Mouse (Mus musculus) left cerebral cortex, postnatal 25 days (tissue): ENCODE results near the gene Tmem98. TPM values are rescaled to one million over a fixed set of nuclear protein-coding genes. Genes with fewer than 3 reads are reported as not detected.

Experiments
- DNase-seq, 2 experiments: peaks; one replicate each; pipeline ENCODE4 v3.0.0; 2022; ENCODE audit warnings: low spot score in 2 of 2, mixed read lengths in 1 of 2
- intact Hi-C: fragments of 180-260 bp; cut with DNase I; formaldehyde crosslinking; loops from one replicate; pipeline ENCODE4 v1.15.1; 2025
- total RNA-seq, 2 experiments: library from RNA; stranded (reverse); gene quantifications; 2 replicates each; pipeline ENCODE4 v1.2.3; 2021

Gene Tmem98
- total RNA-seq, 2 experiments from 2014 or later, result 5.8 to 6.7 TPM

DNA sequence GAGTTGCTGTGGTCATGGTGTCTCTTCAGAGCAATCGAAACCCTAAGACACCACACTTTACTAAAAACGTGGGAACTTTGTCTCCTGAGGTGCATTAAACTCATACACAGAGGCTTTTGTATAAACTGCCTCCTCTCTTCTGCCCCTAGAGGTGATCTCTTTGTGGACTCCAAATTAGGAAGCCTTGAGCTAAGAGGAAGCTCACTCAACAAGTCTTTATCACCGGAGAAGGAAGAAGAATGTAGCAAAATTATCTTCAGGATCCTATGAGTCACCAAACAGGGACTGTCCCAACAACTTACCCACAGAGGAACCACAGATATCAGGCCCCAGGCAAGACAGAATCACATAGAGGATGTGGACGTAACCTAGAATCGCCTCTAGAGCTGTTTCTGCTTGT lies 24.3 kb upstream of the Tmem98 start:
- intact Hi-C loops, result no loop called here
- DNase-seq, result no peak

DNA sequence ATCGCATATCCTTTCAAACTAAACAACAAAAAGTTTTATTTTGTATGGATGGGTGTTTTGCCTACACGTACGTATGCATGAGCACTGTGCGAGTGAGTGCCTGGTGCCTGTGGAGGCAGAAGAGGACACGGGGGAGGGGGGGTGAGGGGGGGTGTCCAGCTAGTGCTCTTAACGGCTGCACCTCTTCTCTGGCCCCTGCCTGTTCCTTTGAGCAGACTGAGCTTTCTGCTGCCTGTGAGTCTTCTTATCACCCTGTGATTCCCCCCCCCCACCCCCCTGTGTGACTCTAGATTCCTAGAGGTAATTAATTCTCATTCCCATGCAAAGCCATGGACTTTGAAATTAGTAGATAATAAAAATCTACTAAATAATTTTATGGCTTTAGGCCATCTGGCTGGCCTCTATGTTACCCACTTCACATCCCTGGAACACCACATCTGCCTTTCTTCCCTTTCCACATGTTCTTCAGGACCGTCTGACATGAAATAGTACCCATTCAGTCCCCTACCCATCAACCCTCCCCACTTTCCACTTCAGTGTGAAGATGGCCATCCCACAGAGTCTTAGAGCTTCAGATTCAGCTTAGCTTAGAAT lies 20.2 kb upstream of the Tmem98 start:
- intact Hi-C loops, result no loop called here
- DNase-seq, result no peak

DNA sequence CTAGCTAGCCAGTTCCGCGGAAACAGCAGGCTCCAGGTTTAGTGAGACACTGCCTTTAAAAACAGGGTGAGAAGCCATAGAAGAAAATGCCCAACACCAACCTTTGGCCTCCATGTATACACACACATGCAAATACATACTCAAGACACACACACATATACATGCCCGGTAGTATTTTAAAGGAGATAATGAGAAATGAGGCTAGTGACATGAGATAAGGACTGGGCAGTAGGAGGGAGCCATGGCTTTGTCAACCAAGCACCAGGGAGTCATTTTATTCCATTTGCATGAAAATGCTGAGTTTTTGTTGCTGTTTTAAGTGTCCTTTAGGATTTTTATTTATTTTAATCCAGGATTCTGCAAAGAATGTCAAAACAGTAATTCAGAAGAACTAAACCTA lies 19.6 kb upstream of the Tmem98 start:
- intact Hi-C loops, result no loop called here
- no peak for DNase-seq

DNA sequence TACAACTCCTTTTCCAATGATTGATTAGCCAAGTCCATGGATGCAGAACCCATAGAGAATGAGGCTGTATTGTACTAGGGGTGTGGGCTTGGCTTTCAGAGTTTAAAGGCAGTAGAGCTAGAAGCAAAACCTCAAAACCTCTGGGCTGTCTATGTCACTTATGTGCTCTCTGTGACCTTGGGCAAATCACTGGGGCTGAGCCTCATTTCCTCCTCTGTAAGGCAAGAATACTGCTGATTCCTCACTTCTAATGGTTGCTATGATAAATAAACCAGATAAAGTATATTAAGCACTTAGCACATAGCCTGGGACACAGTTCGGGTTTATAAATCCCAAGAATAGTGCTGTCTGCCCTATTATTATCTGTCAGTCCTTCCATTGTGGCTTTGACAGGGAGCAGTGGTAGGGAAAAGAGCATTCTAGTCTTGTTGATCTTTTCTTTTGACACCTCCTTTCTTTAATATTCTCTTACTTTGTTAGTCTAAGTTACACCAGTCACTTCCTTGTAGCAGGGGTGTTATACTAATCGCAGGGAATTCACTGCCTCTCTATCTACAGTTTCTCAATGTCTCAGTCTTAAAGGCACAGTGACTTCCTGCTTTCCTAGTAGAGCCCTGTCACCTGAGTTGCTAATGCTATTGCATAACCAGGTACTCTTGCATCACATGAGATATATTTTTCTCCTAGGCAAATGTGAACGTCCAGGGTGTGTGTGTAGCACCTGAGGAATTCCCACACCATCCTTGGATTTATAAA lies 18.1 kb upstream of the Tmem98 start:
- intact Hi-C loops, result no loop called here
- no peak for DNase-seq

DNA sequence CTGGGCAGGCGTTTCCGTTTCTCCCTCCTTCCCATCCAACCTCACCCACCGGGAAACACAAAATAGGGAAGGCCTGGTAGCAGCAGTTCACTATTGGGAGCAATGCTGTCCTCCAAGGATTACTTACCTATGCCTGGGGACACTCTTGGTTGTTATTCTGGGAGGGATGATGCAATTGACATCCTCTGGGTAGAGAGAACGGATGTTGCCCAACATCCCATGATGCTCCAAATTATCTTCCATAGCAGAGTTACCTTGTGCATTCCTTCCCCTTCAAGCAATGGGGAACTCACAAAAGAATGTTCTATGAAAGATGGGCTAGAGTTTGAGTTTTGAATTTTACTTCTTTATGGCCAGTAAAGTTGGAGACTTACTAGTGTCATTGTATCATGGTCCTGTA lies 16.6 kb upstream of the Tmem98 start:
- intact Hi-C loops, result no loop called here
- no peak for DNase-seq

DNA sequence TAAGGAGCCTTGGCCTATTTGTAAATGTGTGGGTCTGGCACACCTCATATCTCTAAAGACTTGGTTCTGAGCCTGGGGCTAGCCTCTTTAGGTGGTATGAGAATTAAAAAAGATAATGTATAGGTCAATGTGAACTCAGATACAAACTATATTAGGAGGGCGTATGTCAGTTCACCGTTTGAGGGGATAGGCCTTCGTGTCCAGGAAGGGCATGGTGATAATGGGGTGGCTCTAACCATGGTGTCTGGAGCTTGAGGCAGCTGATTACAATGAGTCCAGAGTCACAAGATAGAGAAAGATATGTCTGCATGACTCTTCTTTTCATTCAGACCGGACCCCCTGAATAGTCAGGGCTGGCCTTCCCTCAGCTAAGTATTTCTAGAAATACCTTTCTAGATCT lies 15.7 kb upstream of the Tmem98 start:
- intact Hi-C loops, result no loop called here
- DNase-seq, result no peak

DNA sequence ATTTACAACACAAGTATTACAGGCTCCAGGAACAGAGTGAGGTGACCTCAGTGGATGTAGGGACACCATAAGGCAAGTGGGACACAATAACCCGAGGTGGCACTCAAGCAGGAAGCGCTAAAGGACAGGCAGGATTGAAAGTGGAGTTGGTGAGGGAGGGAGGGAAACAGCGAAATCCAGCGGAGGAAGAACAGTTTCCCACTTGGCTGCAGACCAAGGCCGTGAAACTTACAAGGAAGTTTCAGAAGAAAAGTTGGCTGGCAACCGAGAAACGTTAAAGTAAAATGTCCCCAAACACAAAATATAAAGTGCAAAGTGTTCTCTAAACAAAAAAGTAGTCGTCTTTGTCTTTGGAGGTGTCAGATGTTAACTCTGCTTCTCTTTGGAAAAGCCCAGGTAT lies 14.5 kb upstream of the Tmem98 start:
- intact Hi-C loops, result no loop called here
- DNase-seq, result no peak

DNA sequence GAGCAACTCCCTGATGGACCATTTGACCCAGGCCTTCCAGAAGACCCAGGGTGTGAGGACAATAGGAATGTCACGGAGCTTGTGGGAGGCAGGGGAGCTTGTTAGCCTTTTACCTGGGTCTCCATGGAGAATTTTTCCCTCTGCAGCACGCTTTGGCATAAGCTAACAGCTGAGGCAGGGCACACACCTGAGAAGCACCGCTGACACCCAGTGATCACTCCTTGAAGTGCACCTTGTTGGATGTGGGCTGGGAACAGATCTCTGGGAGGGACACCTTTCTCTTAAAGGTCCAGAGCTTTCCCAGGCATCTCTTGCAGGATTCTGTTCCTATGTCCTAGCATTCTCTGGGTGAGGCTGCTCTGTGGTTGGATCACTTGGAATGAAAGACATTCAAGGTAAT lies 10.0 kb upstream of the Tmem98 start:
- intact Hi-C loops, result no loop called here
- no peak for DNase-seq

DNA sequence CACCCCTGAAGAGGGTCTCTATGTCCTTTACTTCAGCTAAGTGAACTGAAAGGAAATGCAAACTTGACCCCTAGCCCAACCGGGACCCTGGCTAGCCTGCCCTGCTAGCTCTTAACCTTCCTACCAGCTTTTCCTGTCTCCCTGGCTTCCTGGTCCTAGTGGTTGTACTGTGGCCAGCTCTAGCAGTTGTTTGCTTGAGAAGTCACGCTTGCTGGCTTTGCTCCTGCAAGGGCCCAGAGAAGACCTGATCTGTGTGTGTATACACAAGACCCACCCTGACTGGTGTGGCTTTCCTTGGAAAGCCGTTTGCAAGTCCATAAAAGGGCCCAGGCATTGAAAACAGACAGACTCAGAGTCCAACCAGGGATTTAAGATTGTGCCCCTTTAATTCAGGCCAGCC lies 7.3 kb upstream of the Tmem98 start:
- DNase-seq, result no peak

DNA sequence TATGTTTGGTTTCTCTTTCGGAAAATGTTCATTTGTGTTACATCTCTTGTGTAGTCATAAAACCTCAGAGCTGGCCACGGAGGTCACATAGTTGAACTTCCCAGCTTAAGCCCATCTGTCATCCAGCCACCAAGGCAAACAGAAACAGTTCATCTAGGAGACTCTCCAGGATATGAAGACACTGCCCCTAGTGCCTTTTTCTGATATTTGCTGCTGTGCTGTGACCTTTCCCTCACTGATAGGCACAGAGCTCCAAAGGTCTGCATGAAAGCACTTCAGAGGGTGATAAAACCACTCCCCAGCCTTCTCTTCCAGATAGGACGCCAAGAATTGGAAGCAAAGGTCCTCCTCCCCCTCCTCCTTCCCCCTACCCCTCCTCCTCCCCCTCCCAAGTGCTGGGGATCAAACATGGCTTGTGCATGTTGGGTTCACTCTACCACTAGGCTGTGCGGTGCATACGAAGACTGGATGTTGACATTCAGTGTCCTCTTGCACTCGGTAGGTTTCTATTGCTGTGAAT lies 1.4 kb upstream of the Tmem98 start:
- no peak for DNase-seq
- intact Hi-C loops, result no loop called here

More for the DNA sequence above, 7.3 kb upstream of the Tmem98 start:
- intact Hi-C loops, result no loop called here

DNA sequence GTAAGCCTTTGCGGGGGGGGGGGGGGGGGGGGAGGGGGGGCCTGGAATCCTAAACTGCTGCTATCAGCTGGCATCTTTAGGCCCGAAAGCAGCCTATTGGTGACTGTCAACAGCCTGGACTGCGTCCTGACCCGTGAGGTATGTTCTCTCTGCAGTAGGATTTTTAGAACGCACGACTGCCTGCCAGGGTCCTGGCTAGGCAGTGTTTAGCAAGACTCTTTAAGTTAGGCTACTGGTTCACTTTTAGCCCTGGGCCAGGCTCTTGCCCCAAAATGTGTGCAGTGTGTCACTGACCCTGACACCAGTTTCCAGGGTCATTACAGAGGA lies 346 bp upstream of the Tmem98 start:
- no peak for DNase-seq
- intact Hi-C loops, result no loop called here

DNA sequence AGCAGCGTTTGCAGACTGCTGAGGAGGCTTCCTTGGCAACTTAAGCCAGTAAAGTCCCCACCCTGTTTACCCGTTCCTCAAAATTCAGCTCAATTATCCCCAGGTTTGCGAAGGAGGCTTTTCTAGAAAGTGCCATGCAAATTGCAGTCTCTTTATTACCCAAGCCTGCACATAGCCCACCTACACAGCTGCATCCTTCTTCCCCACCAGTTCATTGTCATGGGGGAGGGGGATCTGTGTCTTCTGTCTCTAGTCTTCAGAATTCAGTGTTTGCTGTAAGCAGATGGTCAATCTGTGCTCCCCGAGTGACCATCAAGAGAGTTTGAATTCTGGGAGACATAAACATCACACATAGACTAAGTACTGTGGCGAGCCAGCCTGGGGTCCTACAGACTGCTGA lies 1.2 kb downstream of the Tmem98 start:
- DNase-seq, result no peak
- intact Hi-C loops, result no loop called here

DNA sequence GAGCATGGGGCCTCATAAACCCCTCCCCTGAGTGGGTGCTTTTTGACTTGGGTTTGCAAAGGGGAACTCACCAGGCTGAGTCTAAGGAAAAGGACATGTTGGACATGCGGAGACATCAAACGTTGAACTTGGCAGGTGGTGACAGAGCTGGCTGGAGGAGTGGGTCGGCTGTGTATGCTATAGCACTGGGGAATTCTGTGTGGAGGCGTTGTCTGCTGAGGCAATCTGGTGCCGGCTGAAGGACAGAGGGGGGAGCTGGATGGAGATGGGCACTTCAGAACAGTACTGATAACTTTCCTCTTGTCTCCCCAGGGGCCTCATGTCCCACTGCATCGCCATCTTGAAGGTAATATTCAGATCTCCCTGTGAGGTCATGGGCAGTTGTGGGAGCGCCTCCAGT lies 5.4 kb downstream of the Tmem98 start:
- intact Hi-C loops, result no loop called here

DNA sequence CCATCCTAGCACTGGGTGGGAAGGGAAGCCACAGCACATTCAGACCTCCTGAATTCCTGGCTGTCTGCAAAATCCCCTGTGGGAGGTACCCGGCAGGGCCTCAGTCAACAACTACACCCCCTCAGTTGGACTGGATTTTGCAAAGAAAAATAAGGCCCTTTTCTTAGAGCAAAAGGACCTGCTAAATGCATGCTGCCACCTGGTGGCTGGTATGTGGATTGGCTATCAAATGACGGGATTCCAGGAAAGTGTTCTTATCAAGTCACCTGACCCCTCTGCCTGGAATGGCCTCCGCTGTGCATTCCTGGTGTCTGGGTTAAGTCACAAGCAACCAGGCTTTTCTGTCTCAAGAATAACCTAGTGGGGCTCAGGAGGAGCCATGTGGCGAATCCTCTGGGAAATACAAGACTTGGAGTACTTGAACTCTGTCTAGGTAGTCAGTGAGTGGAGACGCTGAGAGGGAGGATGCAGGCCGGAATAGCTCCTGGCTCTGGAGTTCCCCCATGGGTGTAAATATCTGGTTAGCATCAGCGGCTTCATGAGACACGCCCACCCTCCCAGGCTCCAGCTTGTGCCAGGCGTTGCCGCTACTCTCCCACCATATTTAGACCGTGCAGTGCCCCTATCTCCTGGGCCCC lies 8.2 kb downstream of the Tmem98 start:
- DNase-seq, result peak; percentile 68 to 77
- intact Hi-C loops, result loop anchor here (1.0 kb wide), 1 partner anchor 122 kb away; no protein-coding TSS in a partner anchor

More for the DNA sequence above, 5.4 kb downstream of the Tmem98 start:
- peak in 1 of 2 experiments; percentile 54 for DNase-seq

DNA sequence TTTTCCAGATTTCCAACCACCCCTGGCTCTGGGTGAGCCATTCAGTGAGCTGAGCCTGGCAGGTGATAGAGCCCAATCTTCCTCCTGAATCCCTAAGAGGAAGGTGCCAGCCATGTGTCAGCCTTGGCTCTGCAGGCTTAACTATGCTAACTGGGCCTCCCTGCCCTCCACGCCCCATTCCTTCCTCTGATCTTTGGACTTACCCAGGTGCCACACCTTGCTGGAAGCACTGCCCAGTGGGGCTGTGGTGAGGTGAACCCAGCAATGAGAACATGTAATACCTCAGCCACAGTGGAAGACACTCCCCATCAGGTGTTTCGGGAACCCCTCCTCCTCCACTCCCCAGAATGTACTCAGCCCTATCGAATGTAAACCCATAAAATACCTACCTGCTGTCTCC lies 10.1 kb downstream of the Tmem98 start:
- intact Hi-C loops, result loop anchor here (5.0 to 10.0 kb wide), 3 partner anchors 555 to 792 kb away; no protein-coding TSS in a partner anchor
- DNase-seq, result no peak

DNA sequence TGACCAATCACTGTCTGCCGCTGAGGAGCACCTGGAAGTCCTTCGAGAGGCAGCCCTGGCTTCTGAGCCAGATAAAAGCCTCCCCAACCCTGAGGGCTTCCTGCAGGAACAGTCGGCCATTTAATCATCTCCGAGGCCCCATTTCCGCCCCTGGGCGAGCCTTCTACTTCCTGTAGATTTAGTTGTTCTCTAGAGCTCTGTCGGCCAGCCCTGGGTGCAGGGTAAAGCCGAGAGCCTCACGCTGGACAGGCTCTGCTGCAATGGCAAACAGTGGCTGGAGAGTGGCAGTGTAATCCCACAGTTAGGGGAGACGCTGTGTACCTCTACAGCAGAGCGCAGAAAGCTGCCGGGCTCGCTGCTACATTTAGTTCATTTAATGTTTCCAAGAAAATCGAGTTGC lies 11.3 kb downstream of the Tmem98 start:
- intact Hi-C loops, result loop anchor here (5.0 to 10.0 kb wide), 3 partner anchors 554 to 791 kb away; no protein-coding TSS in a partner anchor
- DNase-seq, result peak in 1 of 2 experiments; percentile 62

DNA sequence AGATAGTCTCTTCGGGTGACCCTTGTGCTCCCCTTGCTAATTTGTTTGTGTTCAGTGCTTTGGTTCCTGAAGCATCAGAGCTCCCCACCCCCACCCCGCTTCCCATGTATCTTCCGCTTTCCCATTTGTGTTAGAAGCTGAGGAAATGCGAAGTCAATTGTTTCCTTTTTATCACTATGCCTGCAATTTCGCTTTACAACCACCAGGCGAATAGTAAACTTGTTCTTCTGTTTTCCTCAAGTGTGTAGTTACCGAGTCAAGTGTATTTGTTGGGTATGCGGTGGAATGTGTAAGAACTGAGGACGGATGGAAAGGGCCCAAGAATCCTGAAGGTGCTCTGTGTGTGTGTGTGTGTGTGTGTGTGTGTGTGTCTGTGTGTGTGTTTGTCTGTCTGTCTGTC lies 11.8 kb downstream of the Tmem98 start:
- no peak for DNase-seq
- intact Hi-C loops, result loop anchor here (5.0 to 10.0 kb wide), 3 partner anchors 553 to 791 kb away; no protein-coding TSS in a partner anchor

DNA sequence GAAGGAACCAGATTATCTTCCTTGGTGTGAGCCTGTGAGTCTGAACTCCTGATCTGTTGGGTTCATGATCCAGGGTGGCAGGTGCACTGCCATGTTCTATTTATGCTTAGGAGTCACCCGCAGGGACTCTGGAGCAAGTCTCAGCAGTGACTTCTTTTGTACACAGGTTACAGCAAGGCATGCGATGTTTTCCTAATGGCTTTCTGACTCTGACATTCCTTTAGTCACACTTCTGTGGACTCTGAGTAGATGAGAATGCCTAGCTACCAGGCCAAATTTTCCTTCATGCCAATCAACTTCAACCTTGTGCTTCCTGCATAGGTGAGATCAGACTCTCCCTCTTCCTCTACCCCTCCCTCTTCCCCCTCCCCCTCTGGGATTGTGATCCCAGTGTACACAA lies 25.4 kb downstream of the Tmem98 start:
- no peak for DNase-seq
- intact Hi-C loops, result no loop called here

DNA sequence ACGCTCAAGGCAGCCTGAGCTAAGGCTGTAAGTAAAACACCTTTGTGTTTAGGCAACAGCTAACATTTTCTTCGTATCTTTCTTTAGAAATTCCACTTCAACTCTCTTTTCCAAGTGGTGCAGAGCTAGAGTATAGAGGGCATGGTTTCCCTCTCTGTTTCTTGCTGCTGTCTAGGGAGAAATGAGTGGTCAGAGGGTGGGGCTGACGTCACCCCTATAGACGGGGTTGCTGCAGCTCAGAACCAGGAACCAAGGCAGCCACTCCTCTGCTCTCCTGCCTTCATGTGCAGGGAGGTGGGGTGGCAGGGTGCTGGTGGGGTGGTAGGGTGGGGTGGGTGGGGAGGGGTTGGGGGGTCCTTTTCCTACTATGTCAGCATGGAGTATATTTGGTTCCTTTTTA lies 25.9 kb downstream of the Tmem98 start:
- no peak for DNase-seq
- intact Hi-C loops, result no loop called here

DNA sequence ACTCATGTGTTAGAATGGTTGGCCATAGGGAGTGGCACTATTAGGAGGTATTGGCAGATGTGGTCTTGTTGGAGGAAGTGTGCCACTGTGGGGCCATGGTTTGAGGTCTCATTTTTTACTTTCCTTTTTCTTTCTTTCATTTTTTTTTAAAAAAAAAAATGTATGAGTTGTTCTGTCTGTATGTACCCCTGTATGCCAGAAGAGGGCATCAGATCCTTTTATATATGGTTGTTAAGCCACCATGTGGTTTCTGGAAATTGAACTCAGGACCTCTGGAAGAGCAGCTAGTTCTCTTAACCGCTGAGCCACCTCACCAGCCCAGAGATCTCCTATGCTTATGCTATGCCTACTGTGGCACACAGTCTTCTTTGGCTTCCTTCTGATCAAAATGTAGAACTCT lies 28.7 kb downstream of the Tmem98 start:
- intact Hi-C loops, result no loop called here
- DNase-seq, result no peak

DNA sequence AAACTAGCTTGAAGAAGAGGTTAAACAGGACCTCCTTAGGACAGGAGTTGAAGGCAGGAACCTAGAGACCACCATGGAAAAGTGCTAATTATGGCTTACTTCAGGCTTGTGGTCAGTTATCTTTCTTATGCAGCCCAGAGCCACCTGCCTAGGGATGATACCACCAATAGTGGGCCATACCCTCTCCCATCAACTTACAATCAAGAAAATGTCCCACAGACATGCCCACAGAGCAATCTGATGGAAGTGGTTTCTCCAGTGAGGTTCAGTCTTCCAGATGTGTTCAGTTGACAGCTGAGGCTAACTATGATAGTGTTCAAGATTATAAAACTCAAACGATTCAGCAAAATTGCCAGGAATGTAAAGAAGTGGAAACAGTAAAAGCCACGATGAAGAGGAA lies 33.5 kb downstream of the Tmem98 start:
- no peak for DNase-seq
- intact Hi-C loops, result no loop called here
